Mouse (Mus musculus): ENCODE measurements at regions not wholly inside any gene's neighbourhood (a gene's known extent, or its start where the extent isn't known, plus 50 kb on each side); places are given as distances from the start of the nearest gene placed in this dataset.

DNA sequence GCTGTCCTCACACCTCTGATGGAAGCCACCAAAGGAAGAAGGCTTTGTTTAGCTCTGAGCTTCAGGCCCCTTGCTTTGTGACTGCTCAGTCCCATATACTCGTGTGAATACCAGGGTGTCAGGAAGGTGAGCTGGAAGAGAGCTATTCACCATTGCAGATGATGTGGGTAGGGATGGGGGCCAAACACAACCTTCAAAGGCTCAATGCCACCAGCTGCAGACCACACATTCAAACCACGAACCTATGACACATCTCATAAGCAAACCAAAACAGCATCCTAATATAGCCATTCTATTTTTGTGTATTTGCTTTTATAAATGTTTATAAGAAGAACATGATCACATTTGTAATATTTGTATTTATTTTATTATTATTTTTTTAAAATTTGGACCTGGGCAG, 183.3 kb upstream of the Irx5 start:
- TF ChIP-seq CTCF (IDR thresholded peaks at IDR 0.05) = no peak
- no peak for TF ChIP-seq EP300 (IDR thresholded peaks at IDR 0.05)

Data from lung, postnatal 0 days (tissue).